Mouse (Mus musculus) kidney, adult 2 months (tissue): ENCODE data around the gene Lrp2. TPM values are rescaled to one million over a fixed set of nuclear protein-coding genes. Genes with fewer than 3 reads are reported as not detected.

Experiments
- DNase-seq: peaks from one replicate; pipeline ENCODE4 v3.0.0; 2021
- H3K27ac ChIP-seq: fragments of 200-500 bp; 2 replicates; pipeline ENCODE4 v1.5.1; 2012; ENCODE audit warnings: low read depth, low read length, control low read depth, inconsistent platforms; ENCODE audit not compliant: insufficient read depth
- H3K27me3 ChIP-seq: fragments of 200-500 bp; replicated peaks from 2 replicates; pipeline ENCODE4 v1.6.1; 2012; ENCODE audit warnings: mild to moderate bottlenecking, moderate library complexity, low read length, inconsistent platforms; ENCODE audit not compliant: control insufficient read depth, insufficient read depth
- H3K36me3 ChIP-seq: fragments of 200-500 bp; 2 replicates; pipeline ENCODE4 v1.6.1; 2012; ENCODE audit warnings: mild to moderate bottlenecking, moderate library complexity, low read length, inconsistent platforms; ENCODE audit not compliant: control insufficient read depth, insufficient read depth
- H3K4me1 ChIP-seq: fragments of 200-500 bp; 2 replicates; pipeline ENCODE4 v1.6.1; 2011; ENCODE audit warnings: low read length; ENCODE audit not compliant: control insufficient read depth, insufficient read depth
- H3K4me3 ChIP-seq: fragments of 200-500 bp; 2 replicates; pipeline ENCODE4 v1.5.1; 2011; ENCODE audit warnings: mild to moderate bottlenecking, low read depth, low read length, control low read depth; ENCODE audit not compliant: insufficient read depth
- CTCF ChIP-seq: fragments of 200-500 bp; conservative IDR thresholded peaks from 2 replicates; pipeline ENCODE4 v1.5.1; 2011; ENCODE audit warnings: low read depth, mild to moderate bottlenecking, control low read depth, low read length, moderate library complexity, mixed read lengths; ENCODE audit not compliant: insufficient read depth, insufficient read length
- POLR2A ChIP-seq: fragments of 200-500 bp; IDR thresholded peaks from one replicate; pipeline ENCODE4 v1.6.1; 2011; ENCODE audit warnings: low read depth, low read length, control low read depth
- WGBS: fragments of 180-500 bp; shearing (Covaris S2); methylation state at CpG from one replicate; pipeline ENCODE4 v1.1.7; 2018; 5-methylcytosine and 5-hydroxymethylcytosine counted together
- polyA plus RNA-seq: library from polyadenylated mRNA; depleted of rRNA; stranded (reverse); fragments of >200 nt; gene quantifications from 2 replicates; pipeline ENCODE4 v1.2.3, GENCODE M21; 2012

Gene Lrp2
- polyA plus RNA-seq, 1 experiment, result 283 TPM

GRCm38 (mm10) chr2:69530691-69531527 is 55.0 kb downstream of the Lrp2 start:
- peaks cover 4% of the 10 kb centered on the region for H3K36me3 ChIP-seq

DNA sequence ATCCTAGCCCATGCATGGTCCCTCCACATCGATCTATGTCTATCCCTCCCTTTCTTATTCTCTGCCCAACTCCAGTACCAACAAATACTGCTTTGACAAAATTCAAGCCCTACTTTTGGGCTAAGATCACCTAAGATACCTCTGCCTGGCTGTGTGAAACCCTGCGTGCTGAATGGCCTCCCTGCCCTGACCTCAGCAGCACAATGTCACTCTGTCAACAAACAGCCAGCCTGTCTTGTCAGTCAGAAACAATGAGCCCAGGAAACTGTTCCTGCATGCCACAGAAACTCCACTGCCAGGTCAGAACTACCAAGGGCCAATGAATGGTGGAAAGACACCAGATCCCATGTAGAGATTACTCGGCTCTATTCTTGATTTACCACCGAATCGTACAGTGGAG is 55.7 kb downstream of the Lrp2 start:
- no peak for DNase-seq
- Histone ChIP-seq H3K27me3 (no peaks in the 10 kb centered on the region), H3K27ac (no peak overlapping the region), H3K36me3 (peaks cover 4% of the 10 kb centered on the region), H3K4me1 (no peaks in the 10 kb centered on the region), H3K4me3 (no peak overlapping the region)
- WGBS, result 47% methylated on average over 5 of the region's 5 CpGs
- TF ChIP-seq CTCF, result no peak
- TF ChIP-seq POLR2A, result no peak

More at GRCm38 (mm10) chr2:69530691-69531527, 55.0 kb downstream of the Lrp2 start:
- Histone ChIP-seq H3K4me1 (no peaks in the 10 kb centered on the region), H3K4me3 (no peak overlapping the region), H3K27ac (no peak overlapping the region), H3K27me3 (no peaks in the 10 kb centered on the region)
- DNase-seq, result no peak
- TF ChIP-seq CTCF (no peak), POLR2A (no peak)
- 36% methylated on average over 14 of the region's 14 CpGs for WGBS

DNA sequence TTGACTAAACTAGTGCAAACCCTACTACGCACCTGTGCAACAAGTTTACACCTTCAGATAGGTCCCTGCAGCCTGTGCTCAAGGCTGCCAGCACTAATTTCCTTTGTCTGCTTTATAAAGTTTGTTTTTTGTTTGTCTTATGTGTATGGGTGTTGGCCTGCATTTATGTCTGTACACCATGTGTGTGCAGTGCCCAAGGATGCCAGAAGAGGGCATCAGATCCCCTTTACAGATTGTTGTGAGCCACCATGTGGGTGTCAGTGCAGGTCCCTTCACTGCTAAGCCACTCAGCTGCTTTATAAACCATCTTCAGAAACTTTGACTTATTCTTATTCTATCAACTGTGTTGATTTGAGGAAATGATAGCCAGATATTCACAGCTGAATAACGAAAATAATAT is 65.6 kb downstream of the Lrp2 start:
- no peak for TF ChIP-seq POLR2A
- no peak; the same call in 1 of the 2 replicates for TF ChIP-seq CTCF
- no peak for DNase-seq
- no peak overlapping the region for H3K27ac ChIP-seq
- no peak overlapping the region for H3K4me3 ChIP-seq
- peaks cover 8% of the 10 kb centered on the region; the same call in 1 of the 2 replicates for H3K36me3 ChIP-seq
- no peaks in the 10 kb centered on the region for H3K27me3 ChIP-seq
- WGBS, result 90% methylated on average over 2 of the region's 2 CpGs
- H3K4me1 ChIP-seq, result no peaks in the 10 kb centered on the region; the same call in 1 of the 2 replicates

GRCm38 (mm10) chr2:69518307-69518706 is 67.6 kb downstream of the Lrp2 start:
- H3K27me3 ChIP-seq, result no peaks in the 10 kb centered on the region
- no peak overlapping the region for H3K4me3 ChIP-seq
- H3K27ac ChIP-seq, result no peak overlapping the region
- H3K4me1 ChIP-seq, result no peaks in the 10 kb centered on the region
- 61% methylated on average over 7 of the region's 7 CpGs for WGBS
- H3K36me3 ChIP-seq, result peaks cover 5% of the 10 kb centered on the region; the same call in 1 of the 2 replicates
- TF ChIP-seq POLR2A (no peak), CTCF (no peak)
- no peak for DNase-seq

DNA sequence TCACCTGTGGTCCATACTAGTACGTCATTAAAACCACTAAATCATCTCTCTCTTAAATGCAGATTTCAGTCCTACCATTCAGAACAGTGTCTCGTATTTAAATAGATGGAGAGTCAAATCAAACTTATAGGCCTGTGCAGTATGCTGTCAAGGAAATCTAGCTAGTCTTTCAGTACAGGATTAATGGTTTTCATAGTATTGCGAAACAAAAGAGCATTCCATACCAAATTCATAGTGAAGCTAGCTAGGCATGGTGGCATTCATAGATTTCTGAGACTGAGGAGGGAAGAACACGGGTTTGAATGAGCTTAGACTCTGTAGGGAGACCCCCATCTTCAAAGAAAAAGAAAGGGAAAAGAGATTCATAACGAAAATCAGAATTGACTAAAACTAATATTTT is 74.1 kb downstream of the Lrp2 start:
- 82% methylated on average over 5 of the region's 5 CpGs for WGBS
- TF ChIP-seq POLR2A (no peak), CTCF (no peak)
- DNase-seq, result no peak
- Histone ChIP-seq H3K27ac (no peak overlapping the region), H3K36me3 (peaks cover 3% of the 10 kb centered on the region), H3K4me3 (no peak overlapping the region), H3K4me1 (no peaks in the 10 kb centered on the region), H3K27me3 (no peaks in the 10 kb centered on the region)

DNA sequence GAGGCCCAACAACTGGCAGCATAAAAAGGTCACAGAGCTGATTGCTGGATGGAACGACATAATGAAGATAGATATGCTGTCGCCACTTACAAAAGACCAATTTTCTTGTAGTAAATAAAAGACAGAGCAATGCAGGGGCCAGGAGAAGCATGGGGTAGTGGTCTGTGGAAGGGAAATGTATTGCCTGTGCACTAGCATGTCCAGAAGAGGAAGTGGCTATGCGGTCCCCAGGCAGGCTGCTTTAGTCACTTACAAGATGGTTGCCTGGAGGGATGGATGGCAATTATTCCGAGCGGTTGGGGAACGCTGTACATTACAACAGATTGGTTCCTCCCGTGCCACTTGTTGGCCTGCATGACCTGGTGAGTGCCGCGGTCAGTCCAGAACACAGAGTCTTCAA is 85.5 kb downstream of the Lrp2 start:
- Histone ChIP-seq H3K36me3 (peaks cover 7% of the 10 kb centered on the region), H3K4me1 (no peaks in the 10 kb centered on the region), H3K4me3 (no peak overlapping the region), H3K27ac (no peak overlapping the region), H3K27me3 (no peaks in the 10 kb centered on the region)
- 81% methylated on average over 9 of the region's 9 CpGs for WGBS
- no peak for DNase-seq
- no peak for TF ChIP-seq POLR2A
- TF ChIP-seq CTCF, result no peak

DNA sequence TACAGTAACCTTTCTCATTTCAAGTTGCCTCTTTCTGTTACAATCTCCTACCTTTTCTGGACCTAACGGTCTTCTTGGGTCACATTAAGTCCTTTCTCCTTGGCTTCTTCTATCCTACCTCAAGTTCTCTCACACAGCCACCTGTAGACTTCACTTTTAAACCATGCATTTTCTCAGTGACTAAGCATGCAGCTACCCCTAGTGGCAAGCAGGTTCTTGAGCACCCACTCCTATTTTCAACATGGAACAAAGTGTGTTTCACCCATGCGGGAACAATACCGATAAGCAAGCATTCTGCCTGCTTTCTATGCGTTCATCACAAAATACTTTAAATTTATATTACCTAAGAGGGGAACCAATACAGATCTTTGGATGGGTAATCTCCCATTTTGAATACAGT is 92.7 kb downstream of the Lrp2 start:
- TF ChIP-seq CTCF, result peak; percentile 37; the same call in 1 of the 2 replicates
- TF ChIP-seq POLR2A, result no peak
- DNase-seq, result no peak
- WGBS, result 81% methylated on average over 4 of the region's 4 CpGs

More for the DNA sequence above, 92.7 kb downstream of the Lrp2 start:
- Histone ChIP-seq H3K4me3 (no peak overlapping the region), H3K36me3 (peaks cover 6% of the 10 kb centered on the region), H3K4me1 (no peaks in the 10 kb centered on the region), H3K27me3 (no peaks in the 10 kb centered on the region), H3K27ac (no peak overlapping the region)
